Mouse (Mus musculus) hindbrain, embryonic 16.5 days (tissue): ENCODE measurements around the gene Sstr3. TPM values are rescaled to one million over a fixed set of nuclear protein-coding genes. Genes with fewer than 3 reads are reported as not detected.
A peak's percentile ranks its signal among the peaks of the same experiment; 100 is the strongest.

ENCODE experiments used
- ATAC-seq: fragments of 200-750 bp; cut with Nextera tagmentation; 2 replicates; pipeline ENCODE4 v1.8.0; 2017; ENCODE audit warnings: moderate TSS enrichment, moderate library complexity
- H3K27ac ChIP-seq: fragments of 300-500 bp; sonication (generic); 2 replicates; pipeline ENCODE4 v1.5.1; 2014; ENCODE audit warnings: low read depth, mild to moderate bottlenecking, control low read depth, low read length, moderate library complexity
- H3K27me3 ChIP-seq: fragments of 300-500 bp; sonication (generic); replicated peaks from 2 replicates; pipeline ENCODE4 v1.6.1; 2014; ENCODE audit warnings: low read length; ENCODE audit not compliant: control insufficient read depth, insufficient read depth
- H3K36me3 ChIP-seq: fragments of 300-500 bp; sonication (generic); 2 replicates; pipeline ENCODE4 v1.6.1; 2014; ENCODE audit warnings: mild to moderate bottlenecking, low read length, moderate library complexity, mixed read lengths; ENCODE audit not compliant: control insufficient read depth, insufficient read depth
- H3K4me1 ChIP-seq: fragments of 300-500 bp; sonication (generic); 2 replicates; pipeline ENCODE4 v1.6.1; 2014; ENCODE audit warnings: low read depth, low read length; ENCODE audit not compliant: control insufficient read depth, insufficient read depth
- H3K4me2 ChIP-seq: fragments of 300-500 bp; sonication (generic); 2 replicates; pipeline ENCODE4 v1.6.1; 2014; ENCODE audit warnings: mild to moderate bottlenecking, low read length, control low read depth, moderate library complexity
- H3K4me3 ChIP-seq: fragments of 300-500 bp; sonication (generic); 2 replicates; pipeline ENCODE4 v1.5.1; 2014; ENCODE audit warnings: mild to moderate bottlenecking, low read length, control low read depth, moderate library complexity
- H3K9ac ChIP-seq: fragments of 300-500 bp; sonication (generic); 2 replicates; pipeline ENCODE4 v1.6.1; 2014; ENCODE audit warnings: low read depth, mild to moderate bottlenecking, control low read depth, low read length, moderate library complexity
- H3K9me3 ChIP-seq: fragments of 300-500 bp; sonication (generic); 2 replicates; pipeline ENCODE4 v1.6.1; 2014; ENCODE audit warnings: mild to moderate bottlenecking, low read length, moderate library complexity; ENCODE audit not compliant: control insufficient read depth
- WGBS: fragments of 180-500 bp; shearing (Covaris S2); extraction: QIAGEN DNeasy Blood & Tissue Kit; methylation state at CpG from one replicate; pipeline ENCODE4 v1.1.7; 2014; 5-methylcytosine and 5-hydroxymethylcytosine counted together
- polyA plus RNA-seq: library from polyadenylated mRNA; unstranded; fragments of >200 nt; fragmentation: Nextera tagmentation; extraction: Ambion mirVana; gene quantifications from 2 replicates; pipeline ENCODE4 v1.2.1, GENCODE M21; 2015

Sstr3 gene
- polyA plus RNA-seq, 1 experiment from 2014 or later: 1.1 TPM

DNA sequence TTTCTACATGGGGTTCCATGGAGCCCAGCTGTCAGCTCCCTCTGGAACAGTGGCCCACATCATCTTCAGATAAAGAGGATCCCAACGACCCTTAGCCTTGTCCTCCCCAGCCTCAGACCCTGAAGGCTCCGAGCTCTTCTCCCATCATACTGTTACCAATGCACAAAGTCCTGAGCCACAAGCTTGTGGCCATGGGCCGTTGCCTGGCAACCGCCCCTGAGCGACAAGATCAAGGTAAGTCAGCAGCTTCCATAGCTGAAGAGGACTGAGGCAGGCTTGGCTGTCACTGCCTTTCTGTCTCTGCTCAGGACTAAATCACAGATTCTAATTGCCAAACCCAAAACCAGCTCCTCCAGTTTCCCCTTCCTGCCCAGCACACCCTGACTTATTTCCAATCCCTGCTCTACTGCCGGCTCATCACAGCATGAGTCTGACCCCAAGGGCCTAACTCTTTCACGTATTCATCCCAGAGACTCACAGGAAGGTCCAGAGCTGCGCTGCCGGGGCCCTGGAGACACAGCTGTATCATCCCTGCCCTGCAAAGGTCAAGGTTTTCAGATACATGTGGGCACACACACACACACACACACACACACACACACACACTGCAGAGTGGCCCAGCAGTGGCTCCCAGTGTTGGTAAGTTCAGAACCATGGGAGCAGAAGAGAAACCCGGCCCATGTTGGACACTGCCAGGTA is 8.6 kb downstream of the Sstr3 start:
- ATAC-seq: no peak
- 47% methylated on average over 10 of the region's 10 CpGs for WGBS
- Histone ChIP-seq H3K4me3 (no peak overlapping the region), H3K4me1 (peaks cover 10% of the 10 kb centered on the region), H3K9me3 (no peaks in the 10 kb centered on the region), H3K36me3 (no peaks in the 10 kb centered on the region), H3K4me2 (no peak overlapping the region), H3K27ac (no peak overlapping the region), H3K9ac (no peak overlapping the region), H3K27me3 (no peaks in the 10 kb centered on the region; the same call in 1 of the 2 replicates)

DNA sequence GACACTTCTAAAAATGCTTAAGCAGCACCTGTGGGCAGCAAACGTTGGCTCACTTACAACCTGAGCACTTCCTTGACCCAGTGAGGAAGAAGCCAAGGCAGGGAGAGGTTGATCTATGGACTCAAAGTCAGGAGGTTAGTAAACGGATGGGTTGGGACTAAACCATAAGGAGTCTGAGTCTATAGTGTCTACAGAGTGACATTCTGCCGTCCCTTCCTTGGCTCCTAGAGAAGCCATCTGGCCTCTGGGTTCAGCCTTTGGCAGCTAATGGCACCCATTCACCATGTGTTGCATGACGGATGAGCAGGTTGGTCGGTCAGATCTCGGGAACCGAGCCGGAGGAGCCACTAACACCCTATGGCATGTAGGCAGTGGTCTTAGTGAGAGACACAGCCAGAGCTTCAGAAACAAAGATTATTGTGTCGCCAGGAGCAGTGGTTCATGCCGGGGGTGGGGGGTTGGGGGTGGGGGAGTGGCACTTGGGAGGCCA is 11.1 kb downstream of the Sstr3 start:
- no peak overlapping the region for H3K9ac ChIP-seq
- no peaks in the 10 kb centered on the region for H3K27me3 ChIP-seq
- peaks cover 23% of the 10 kb centered on the region for H3K4me1 ChIP-seq
- no peak overlapping the region for H3K27ac ChIP-seq
- H3K4me3 ChIP-seq: no peak overlapping the region
- WGBS: 72% methylated on average over 10 of the region's 10 CpGs
- no peak for ATAC-seq
- H3K4me2 ChIP-seq: no peak overlapping the region
- no peaks in the 10 kb centered on the region for H3K36me3 ChIP-seq
- H3K9me3 ChIP-seq: no peaks in the 10 kb centered on the region

DNA sequence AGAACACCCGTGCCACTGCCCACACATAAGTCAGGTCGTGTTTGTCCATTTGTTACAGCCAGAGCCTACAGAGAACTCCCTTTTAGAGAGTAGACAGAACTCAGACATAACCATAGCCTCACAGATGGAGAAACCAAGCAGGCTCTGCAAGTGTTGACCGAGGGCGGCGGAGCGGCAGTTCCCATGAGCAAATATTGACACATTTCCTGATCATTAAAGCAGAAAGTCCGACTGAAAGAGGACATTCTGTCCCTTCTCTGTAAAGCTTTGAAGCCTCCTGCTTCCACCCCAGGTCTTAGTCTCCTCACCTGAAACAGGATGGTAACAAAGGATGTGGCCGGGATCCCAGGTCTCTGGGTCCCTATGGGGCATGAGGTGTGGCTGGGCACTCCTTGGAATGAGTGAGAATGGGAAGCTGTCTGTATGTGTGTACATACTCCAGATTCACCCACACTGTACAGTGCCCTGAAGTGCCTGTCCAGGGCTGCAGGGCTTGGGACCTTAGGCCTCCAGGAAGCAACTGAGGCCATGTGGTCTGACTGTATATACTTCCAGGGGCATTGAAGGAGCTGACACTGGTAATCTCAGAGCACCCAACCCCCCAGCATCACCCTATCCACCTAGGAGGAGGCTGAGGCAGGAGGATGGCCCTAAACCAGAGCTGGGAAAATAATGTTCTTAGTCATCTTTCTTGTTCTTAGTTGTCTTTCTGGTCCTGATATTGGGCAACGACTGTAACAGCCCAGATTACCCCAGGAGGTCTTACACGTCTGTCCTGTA is 11.7 kb downstream of the Sstr3 start:
- Histone ChIP-seq H3K9ac (no peak overlapping the region), H3K9me3 (no peaks in the 10 kb centered on the region), H3K4me2 (no peak overlapping the region), H3K4me1 (peaks cover 23% of the 10 kb centered on the region), H3K36me3 (no peaks in the 10 kb centered on the region), H3K27ac (no peak overlapping the region), H3K27me3 (no peaks in the 10 kb centered on the region), H3K4me3 (no peak overlapping the region)
- no peak for ATAC-seq
- 71% methylated on average over 10 of the region's 10 CpGs for WGBS

DNA sequence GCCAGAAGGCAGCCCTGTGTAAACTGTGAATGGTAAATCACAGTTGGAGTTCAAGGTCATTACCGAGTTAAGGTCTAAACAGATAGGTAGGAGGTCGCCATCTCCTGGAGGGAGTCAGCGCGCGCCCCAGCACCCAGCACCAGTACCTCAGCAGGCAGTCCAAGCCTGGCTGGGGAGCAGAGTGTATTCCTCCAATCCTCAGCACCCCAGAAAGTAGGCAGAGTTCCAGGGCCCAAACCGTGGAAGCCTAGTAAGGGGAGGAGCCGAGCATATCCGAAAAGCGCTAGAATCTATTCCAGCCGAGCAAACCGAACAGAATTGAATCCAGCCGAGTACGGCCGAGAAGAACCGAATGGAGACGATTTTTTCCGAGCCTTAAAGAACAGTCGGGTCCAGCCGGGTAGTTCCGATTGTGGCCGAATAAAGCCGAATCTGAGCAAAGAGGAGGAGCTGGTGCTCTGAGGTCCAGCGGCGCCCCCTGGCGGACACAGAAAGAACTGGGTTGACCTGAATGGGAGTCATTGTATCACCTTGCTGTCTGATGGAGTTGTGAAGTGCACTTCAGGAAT is 12.5 kb downstream of the Sstr3 start:
- ATAC-seq: peak; percentile 93
- peak overlapping the region; percentile 36 for H3K4me3 ChIP-seq
- H3K9me3 ChIP-seq: no peaks in the 10 kb centered on the region
- no peaks in the 10 kb centered on the region for H3K36me3 ChIP-seq
- peak overlapping the region; percentile 87 for H3K27ac ChIP-seq
- H3K4me2 ChIP-seq: peak overlapping the region; percentile 61
- WGBS: under 1% methylated on average over 25 of the region's 25 CpGs
- no peaks in the 10 kb centered on the region for H3K27me3 ChIP-seq
- peak overlapping the region; percentile 59; the same call in 1 of the 2 replicates for H3K9ac ChIP-seq
- H3K4me1 ChIP-seq: peaks cover 23% of the 10 kb centered on the region

DNA sequence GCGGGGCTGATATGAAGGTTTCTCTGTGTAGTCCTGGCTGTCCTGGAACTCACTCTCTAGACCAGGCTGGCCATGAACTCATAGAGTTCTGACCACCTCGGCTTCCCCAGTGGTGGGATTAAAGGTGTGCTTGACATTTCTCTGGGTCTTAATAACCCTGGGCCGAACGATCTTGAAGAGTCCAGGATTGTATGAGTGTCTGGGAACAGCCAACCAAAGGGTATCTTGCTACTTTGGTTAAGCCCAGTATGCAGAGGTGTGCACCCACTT is 13.1 kb downstream of the Sstr3 start:
- Histone ChIP-seq H3K27me3 (no peaks in the 10 kb centered on the region), H3K27ac (peak overlapping the region; percentile 87), H3K4me2 (peak overlapping the region; percentile 61), H3K9ac (peak overlapping the region; percentile 59), H3K9me3 (no peaks in the 10 kb centered on the region), H3K36me3 (no peaks in the 10 kb centered on the region), H3K4me3 (peak overlapping the region; percentile 36; the same call in 1 of the 2 replicates), H3K4me1 (peaks cover 23% of the 10 kb centered on the region)
- 75% methylated on average over 4 of the region's 4 CpGs for WGBS
- ATAC-seq: no peak

DNA sequence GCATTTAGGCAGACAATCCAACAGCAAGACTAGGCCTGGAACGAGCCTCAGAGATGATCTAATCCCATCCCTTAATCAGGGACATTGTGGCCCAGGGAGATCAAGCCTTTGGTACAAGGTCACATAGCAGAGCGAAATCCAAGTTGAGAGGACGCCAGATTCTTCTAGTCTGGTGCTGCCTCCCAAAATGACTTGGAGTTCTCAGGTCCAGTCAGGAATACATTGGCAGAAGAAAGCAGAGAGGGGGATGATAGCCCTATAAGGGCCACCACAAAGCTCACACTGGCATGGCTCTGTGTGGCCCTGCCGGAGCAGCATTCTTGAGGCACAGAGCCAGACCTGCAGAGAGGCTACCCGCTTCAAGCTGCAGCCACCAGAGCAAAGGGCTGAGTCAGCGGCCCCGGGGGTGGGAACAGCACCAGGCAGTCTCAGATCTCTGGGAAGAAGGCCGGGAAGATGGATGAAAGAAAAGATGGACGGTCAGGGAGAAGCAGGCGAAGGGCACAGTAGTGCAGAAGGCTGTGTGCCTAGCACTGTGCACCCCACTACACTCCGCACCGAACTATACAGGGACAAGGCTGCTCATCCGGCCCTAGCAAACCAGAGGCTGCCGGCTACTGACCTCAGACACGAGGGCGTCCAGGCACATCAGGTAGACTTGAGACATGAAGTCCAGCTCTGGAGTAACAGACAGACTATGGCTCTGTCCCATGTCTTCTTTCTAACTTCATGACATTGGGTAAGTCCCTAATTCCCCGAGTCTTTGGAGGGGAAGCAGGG is 13.6 kb downstream of the Sstr3 start, which contains the start of gene C1qtnf6:
Gene C1qtnf6, minus strand, starts transcription at position 746 of the 780 bp plus-strand sequence.
- H3K4me3 ChIP-seq: peak within 1 kb of the TSS; percentile 36
- H3K27me3 ChIP-seq: no peaks in the 10 kb centered on the region
- peak within 1 kb of the TSS; percentile 59 for H3K9ac ChIP-seq
- H3K4me2 ChIP-seq: peak within 1 kb of the TSS; percentile 61
- 69% methylated on average over 17 of the region's 17 CpGs for WGBS
- ATAC-seq: no peak
- H3K36me3 ChIP-seq: no peaks in the 10 kb centered on the region
- peaks cover 23% of the 10 kb centered on the region for H3K4me1 ChIP-seq
- H3K9me3 ChIP-seq: no peaks in the 10 kb centered on the region
- H3K27ac ChIP-seq: peak within 1 kb of the TSS; percentile 87

DNA sequence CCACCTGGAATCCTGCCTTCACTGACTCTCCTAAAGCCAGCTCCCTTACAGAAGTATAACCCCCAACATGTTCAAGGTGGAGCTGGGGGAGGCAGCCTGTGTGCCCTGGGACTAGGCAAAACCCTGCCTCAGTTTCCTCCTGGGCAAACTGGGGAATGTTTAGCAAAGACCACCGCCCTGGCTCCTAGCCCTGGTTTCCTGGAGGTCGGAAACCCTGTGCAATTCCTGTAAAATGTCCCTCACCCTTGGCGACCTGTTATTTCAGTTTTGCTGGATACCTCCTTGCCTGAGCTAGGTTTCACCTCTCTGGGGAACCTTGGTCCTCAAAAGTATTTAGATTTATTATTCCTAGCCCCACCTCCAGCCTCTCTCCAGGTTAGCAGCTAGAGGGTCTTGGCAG is 14.3 kb downstream of the Sstr3 start:
- ATAC-seq: no peak
- H3K9me3 ChIP-seq: no peaks in the 10 kb centered on the region
- no peak overlapping the region for H3K27ac ChIP-seq
- no peaks in the 10 kb centered on the region for H3K27me3 ChIP-seq
- H3K4me2 ChIP-seq: no peak overlapping the region
- H3K36me3 ChIP-seq: no peaks in the 10 kb centered on the region
- H3K4me3 ChIP-seq: no peak overlapping the region
- peaks cover 23% of the 10 kb centered on the region for H3K4me1 ChIP-seq
- WGBS: 78% methylated on average over 3 of the region's 3 CpGs
- H3K9ac ChIP-seq: peak overlapping the region; percentile 65; the same call in 1 of the 2 replicates

DNA sequence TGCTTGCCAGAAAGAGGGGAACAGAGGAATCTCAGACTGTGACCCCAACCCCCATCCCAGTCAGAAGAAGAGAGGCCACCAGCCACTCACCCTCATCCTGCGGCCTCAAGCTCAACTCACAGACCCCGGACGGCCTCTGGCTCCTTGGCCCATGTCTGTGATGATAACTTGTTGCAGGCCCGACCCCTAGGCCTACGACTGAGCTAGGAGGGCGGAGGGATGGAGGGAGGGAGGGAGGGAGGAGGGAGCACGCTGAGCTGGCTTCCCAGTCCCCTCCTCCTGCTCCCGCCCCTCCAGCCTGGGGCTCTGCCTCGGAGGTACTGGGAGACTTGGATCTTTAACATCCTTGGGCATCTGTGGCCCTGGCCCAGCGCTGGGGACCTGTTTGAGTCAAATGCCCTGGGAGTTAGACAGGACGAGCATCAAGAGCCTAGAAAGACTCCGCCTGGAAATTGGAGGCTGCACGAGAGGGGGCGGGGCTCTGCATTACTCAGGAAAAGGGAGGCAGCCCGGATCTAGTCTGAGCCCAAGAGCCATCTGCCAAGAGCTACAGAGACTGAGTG is 15.0 kb downstream of the Sstr3 start:
- Histone ChIP-seq H3K4me3 (peak overlapping the region; percentile 27), H3K4me2 (peak overlapping the region; percentile 52), H3K36me3 (no peaks in the 10 kb centered on the region), H3K9me3 (no peaks in the 10 kb centered on the region), H3K27me3 (no peaks in the 10 kb centered on the region), H3K4me1 (peaks cover 23% of the 10 kb centered on the region), H3K27ac (peak overlapping the region; percentile 26; the same call in 1 of the 2 replicates), H3K9ac (peak overlapping the region; percentile 65)
- ATAC-seq: peak; percentile 48
- 2% methylated on average over 12 of the region's 15 CpGs for WGBS
